Mouse (Mus musculus) brain, embryonic 14.5 days (tissue): ENCODE measurements around the gene Atg16l2.

Experiments used
- CTCF ChIP-seq: fragments of 200-500 bp; IDR thresholded peaks from 2 replicates; pipeline ENCODE4 v1.5.1; 2012; ENCODE audit warnings: inconsistent platforms, mild to moderate bottlenecking, moderate library complexity, borderline replicate concordance; ENCODE audit not compliant: insufficient read depth, insufficient read length; ENCODE audit errors: extremely low read depth
- POLR2A ChIP-seq: fragments of 200-500 bp; IDR thresholded peaks from 2 replicates; pipeline ENCODE4 v1.6.1; 2012; ENCODE audit warnings: mild to moderate bottlenecking, inconsistent platforms, borderline replicate concordance; ENCODE audit not compliant: poor library complexity, insufficient read depth, insufficient read length, severe bottlenecking; ENCODE audit errors: extremely low read depth

DNA sequence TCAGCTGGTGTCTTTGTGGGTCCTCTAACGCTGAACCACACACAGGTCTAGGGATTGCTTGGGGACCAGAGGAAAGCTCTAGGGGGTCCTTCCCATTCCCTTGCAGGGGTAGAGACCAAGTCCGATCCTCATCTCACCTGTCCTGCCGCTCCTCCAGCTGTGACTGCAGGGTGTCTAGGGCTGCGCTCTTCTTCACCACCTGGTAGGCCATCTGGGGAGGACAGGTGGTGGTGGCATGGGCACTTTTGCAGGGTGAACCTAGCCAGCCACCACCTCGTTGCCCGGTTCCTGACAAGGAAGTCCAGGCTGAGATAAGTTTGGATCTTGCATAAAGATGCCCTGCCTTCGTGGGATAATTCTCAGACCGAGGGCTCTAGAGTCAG lies 5.0 kb downstream of the Atg16l2 start:
- TF ChIP-seq POLR2A: no peak
- no peak for TF ChIP-seq CTCF
